In the genomic region with DNA sequence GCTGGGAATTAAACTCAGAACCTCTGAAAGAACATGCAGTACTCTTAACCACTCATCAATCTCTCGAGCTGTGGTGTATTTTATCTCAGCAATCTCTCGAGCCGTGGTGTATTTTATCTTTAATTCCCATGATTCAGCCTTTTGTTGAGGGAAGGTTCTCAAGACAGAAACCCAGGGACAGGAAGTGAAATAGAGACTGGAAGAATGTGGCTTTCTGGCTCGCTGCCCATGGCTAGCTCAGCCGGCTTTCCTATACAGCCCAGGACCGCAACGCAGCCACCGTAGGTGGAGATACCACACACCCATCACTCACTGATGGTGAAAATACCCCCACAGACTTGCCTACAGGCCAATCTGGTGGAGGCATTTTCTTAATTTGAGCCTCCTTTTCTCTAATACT, we compare ENCODE assay signal across 16 mouse cellular contexts. TPM values are rescaled to one million over a fixed set of nuclear protein-coding genes. Genes with fewer than 3 reads are reported as not detected.
DNase-seq lines count a peak whose midpoint lies in the region; ATAC-seq and TF ChIP-seq lines count a peak whose summit lies in the region.
"Had no signal": no experiment of that assay in that cellular context is flagged by ENCODE, and none has a peak within 500 bp of the region (broad histone marks: within the 10 kb centered on the region; RNA-seq: fewer than 3 reads in every experiment).

No protein-coding gene starts in this region.

- 0 out of 2 replicates have a peak, but pooled peaks cover 5% of the 10 kb centered on the region for H3K4me1 ChIP-seq in kidney, postnatal 0 days (replicated peaks; ENCODE audit: insufficient read depth, low read length)

- peak; percentile 22 to 44 for DNase-seq in adrenal gland, adult (ENCODE audit: inconsistent age in 2 of 2, low spot score in 1 of 2)
- DNase-seq in adrenal gland, adult 8-10 months = no peak
- DNase-seq in kidney, postnatal 0 days (ENCODE audit: low spot score) = peak; percentile 21
- DNase-seq in kidney, adult 8-10 months = no peak
- peak; percentile 61 for DNase-seq in A20 (ENCODE audit: low read depth, low spot score)
- no peak for DNase-seq in left cerebral cortex, adult 8-10 months (ENCODE audit: low spot score in 2 of 2)
- DNase-seq in neural tube, embryonic 10.5 days (ENCODE audit: extremely low spot score, low spot score) = no peak
- DNase-seq: cerebellum, adult 8-10 months; lung, postnatal 36 days; right cerebral cortex, postnatal 4 days had no signal

- H3K4me2 ChIP-seq in kidney, postnatal 0 days (ENCODE audit: low read length) = no peak overlapping the region
- H3K4me2 ChIP-seq: liver, embryonic 12.5 days; midbrain, embryonic 15.5 days; neural tube, embryonic 12.5 days had no signal

- ATAC-seq in kidney, postnatal 0 days (replicated peaks; ENCODE audit: low FRiP score, low read depth) = no peak
- peak; percentile 42; the same call in 1 of the 2 replicates for ATAC-seq in granulocyte monocyte progenitor cell, adult 5-6 weeks (replicated peaks; ENCODE audit: poor library complexity, severe bottlenecking)
- ATAC-seq: liver, embryonic 12.5 days; midbrain, embryonic 15.5 days had no signal

- no peaks in the 10 kb centered on the region for H3K27me3 ChIP-seq in kidney, postnatal 0 days (ENCODE audit: insufficient read depth, low read length)
- H3K27me3 ChIP-seq: liver, embryonic 12.5 days; midbrain, embryonic 15.5 days; neural tube, embryonic 12.5 days had no signal

- WGBS in kidney, postnatal 0 days = 54% methylated on average over 8 of the region's 8 CpGs

- H3K9ac ChIP-seq in kidney, postnatal 0 days (ENCODE audit: low read depth, low read length) = no peak overlapping the region
- H3K9ac ChIP-seq: liver, embryonic 12.5 days; midbrain, embryonic 15.5 days; neural tube, embryonic 12.5 days had no signal

- no peaks in the 10 kb centered on the region for H3K9me3 ChIP-seq in kidney, postnatal 0 days (replicated peaks; ENCODE audit: low read length)
- H3K9me3 ChIP-seq: hindbrain, embryonic 10.5 days; liver, embryonic 12.5 days; midbrain, embryonic 15.5 days; neural tube, embryonic 12.5 days had no signal

- no peak overlapping the region for H3K27ac ChIP-seq in kidney, postnatal 0 days
- H3K27ac ChIP-seq: heart, adult 2 months; hindbrain, embryonic 10.5 days; liver, embryonic 12.5 days; midbrain, embryonic 15.5 days; neural tube, embryonic 12.5 days had no signal

- peaks cover 25% of the 10 kb centered on the region for H3K36me3 ChIP-seq in kidney, postnatal 0 days (ENCODE audit: insufficient read depth, low read length)

- H3K4me3 ChIP-seq in kidney, postnatal 0 days (replicated peaks; ENCODE audit: low read depth, low read length) = no peak overlapping the region
- H3K4me3 ChIP-seq: heart, adult 2 months; hindbrain, embryonic 10.5 days; liver, embryonic 12.5 days; midbrain, embryonic 15.5 days; neural tube, embryonic 12.5 days had no signal

- no peak for TF ChIP-seq CTCF in kidney, postnatal 0 days (IDR thresholded peaks at IDR 0.05; ENCODE audit: low read depth)

RNA-seq across cellular contexts. Expression of a gene that starts 7.4 kb away (rescaled TPM):
- total RNA-seq in adrenal gland, adult 8-10 months (2022) = 10 to 100 TPM in 1 of 4 experiments, 1 to 10 TPM in 3; 6.7 to 16.4 (median 9.2) TPM
- polyA plus RNA-seq in kidney, postnatal 0 days (2015; fragmentation: Nextera tagmentation; extraction: Ambion mirVana) = 19.0 and 19.6 TPM in 2 replicates
- total RNA-seq in granulocyte monocyte progenitor cell, adult 5-6 weeks (2014; fragmentation: Nextera tagmentation) = 7.7 and 12.7 TPM in 2 replicates
- 29.8 and 32.1 TPM in 2 replicates for total RNA-seq in granulocyte monocyte progenitor cell, adult 5-6 weeks (2017)
- total RNA-seq in left cerebral cortex, adult 8-10 months (2022) = 1 to 10 TPM; 6.8 to 8.4 (median 8.0) TPM

RNA-seq across cellular contexts. Expression of a gene that starts 22.0 kb away (rescaled TPM):
- total RNA-seq in adrenal gland, adult 8-10 months (2022) = 10 to 100 TPM; 73.6 to 80.6 (median 77.0) TPM
- polyA plus RNA-seq in kidney, postnatal 0 days (2015; fragmentation: Nextera tagmentation; extraction: Ambion mirVana) = 83.9 and 85.1 TPM in 2 replicates
- 51.7 and 51.9 TPM in 2 replicates for total RNA-seq in granulocyte monocyte progenitor cell, adult 5-6 weeks (2014; fragmentation: Nextera tagmentation)
- 104 and 112 TPM in 2 replicates for total RNA-seq in granulocyte monocyte progenitor cell, adult 5-6 weeks (2017)
- 10 to 100 TPM; 37.9 to 43.9 (median 42.1) TPM for total RNA-seq in left cerebral cortex, adult 8-10 months (2022)

Comparison
In these comparisons a context has a peak if more than half of its experiments do, and no peak if none do; other contexts are left out.
1. DNase-seq: peak in adrenal gland, adult (2 of 2), kidney, postnatal 0 days (single experiment) and A20 (single experiment); none in adrenal gland, adult 8-10 months (single experiment), kidney, adult 8-10 months (0 of 2), left cerebral cortex, adult 8-10 months (0 of 2) and neural tube, embryonic 10.5 days (single experiment).